Mouse (Mus musculus) gastrocnemius, postnatal 14 days (tissue): ENCODE measurements at regions not wholly inside any gene's neighbourhood (a gene's known extent, or its start where the extent isn't known, plus 50 kb on each side); places are given as distances from the start of the nearest gene placed in this dataset.

Experiments
- DNase-seq: peaks from one replicate; pipeline ENCODE4 v3.0.0; 2021; ENCODE audit warnings: mixed read lengths
- intact Hi-C: fragments of 180-260 bp; cut with DNase I; formaldehyde crosslinking; loops from one replicate; pipeline ENCODE4 v1.15.1; 2025; ENCODE audit warnings: low total_unique reads

DNA sequence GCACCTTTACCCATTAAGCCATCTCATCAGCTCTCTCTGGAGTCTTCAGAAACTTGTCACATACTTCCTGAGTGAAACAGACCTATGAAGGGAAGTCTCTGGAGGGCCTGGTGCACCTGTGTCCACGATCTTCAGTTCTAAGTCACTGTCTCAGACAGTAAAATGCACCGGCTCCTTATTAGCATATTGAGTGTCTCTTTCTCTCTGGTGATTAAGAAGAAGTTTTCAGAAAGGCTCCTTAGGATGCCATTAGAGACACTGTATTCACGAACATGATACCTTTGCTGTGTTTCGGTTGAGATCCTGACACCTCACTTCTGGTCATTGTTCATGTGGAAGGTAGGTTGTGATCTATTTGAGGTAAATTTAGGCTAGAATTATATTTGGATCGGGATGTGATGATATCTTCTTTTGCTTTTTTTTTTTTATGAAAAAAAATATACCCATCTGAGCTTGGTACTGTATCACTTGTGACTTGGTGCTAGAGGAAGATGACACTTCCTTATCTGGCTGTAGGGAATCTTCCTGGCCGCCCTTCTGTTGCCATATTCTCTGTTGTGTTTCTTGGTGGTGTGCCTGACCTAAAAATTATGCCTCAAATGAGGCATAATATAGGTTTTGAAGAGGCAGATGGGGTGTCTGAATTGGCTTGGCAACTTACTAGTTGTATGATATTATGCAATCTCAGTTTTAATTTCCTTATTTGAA, 68.9 kb upstream of the Cdkn2b start:
- DNase-seq: no peak
- intact Hi-C loops: no loop called here

DNA sequence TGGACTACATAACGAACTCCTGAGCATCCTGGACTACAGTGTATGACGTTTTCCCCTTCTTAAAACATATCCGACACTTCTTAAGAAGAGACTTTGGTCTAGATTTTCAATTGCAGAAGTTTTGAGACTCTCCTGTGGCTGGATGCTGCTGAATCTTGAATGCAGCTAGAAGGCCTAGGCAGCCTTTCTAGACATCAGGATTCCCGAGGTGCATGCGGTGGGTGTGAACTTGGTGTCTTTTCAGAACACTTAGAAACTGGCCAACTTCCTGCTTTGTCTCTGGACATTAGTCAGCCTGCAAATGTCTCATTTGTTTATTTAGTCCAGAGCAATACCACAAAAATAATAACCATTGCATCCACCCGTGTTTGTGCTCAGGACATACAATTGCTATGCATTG, 61.8 kb upstream of the Cdkn2b start:
- no peak for DNase-seq
- intact Hi-C loops: no loop called here

DNA sequence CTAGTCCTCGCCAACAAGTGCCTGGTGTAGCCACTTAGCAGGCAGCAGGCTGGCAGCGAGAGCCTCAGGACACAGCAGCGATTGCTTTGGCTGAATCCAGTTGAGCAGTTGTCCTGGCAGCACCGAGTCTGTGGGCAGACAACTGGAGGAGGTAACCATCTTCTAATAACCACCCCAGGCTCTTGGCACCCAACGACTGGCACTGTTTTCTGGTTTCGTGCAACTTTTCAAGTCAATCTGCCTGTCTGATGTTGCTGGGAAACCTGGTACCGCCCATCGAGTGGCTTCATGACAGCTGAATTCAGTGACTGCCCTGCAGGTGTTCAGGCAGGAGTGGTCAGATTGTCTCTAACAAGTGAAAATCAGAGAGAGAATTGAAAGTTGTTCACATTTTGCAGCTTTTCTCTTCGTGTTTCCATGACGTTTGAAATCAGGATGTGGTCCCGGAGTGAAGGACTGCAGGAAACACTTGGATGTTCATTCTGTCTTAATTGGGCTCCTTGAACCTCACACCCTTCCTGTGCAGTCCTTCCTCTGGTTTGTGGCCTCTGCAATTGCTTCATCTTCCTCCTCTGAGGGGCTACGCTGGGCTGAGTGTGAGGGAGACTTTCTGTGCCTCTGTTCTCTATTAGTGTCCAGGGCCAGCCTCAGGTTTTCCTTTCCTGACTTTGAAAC, 58.1 kb upstream of the Cdkn2b start:
- intact Hi-C loops: no loop called here
- DNase-seq: no peak

DNA sequence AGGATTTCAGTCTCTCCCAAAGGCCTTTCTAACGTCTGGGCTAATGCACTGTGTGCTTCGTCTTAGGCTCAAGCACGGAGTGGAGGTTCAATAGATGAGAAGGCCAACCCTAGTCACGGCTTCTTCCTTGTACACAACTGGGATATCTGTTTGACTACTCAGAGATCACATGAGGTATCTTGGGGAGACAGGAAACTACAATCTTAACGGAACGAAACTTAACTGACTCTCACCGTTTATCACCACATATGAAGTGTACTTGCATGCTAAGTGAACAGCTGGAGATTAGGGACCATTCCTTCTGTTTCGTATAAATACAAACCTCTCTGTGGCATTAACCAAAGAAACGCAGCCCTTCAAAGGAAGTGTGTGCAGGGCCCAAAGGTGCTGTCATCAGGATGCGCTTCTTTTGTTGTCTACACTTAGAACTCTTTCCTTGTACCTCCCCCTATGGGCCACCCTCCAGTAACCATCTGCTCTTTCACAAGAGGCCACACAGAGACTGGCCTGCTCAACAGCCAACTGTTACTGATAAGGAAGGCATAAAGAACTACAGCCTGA, 55.8 kb upstream of the Cdkn2b start:
- no peak for DNase-seq

DNA sequence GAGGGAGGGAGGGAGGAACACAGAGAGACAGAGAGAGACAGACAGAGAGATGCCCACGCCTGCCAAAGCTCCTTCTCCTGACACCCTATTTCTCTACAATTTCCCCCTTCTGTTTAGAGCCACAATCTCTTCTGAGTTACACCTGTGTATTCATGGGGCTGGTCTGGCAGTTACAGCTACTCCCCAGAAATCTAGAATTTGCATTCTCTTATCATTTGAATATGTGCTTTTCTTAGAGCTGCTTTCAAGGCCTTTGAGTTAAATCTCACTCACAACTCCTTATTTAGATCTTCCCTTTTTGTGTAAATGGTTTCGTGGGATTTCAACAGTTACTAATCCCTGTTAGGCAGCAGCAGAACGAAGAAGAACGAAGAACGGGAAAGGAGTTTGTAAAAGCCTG, 55.0 kb upstream of the Cdkn2b start:
- DNase-seq: no peak
- intact Hi-C loops: no loop called here

More for the DNA sequence above, 55.8 kb upstream of the Cdkn2b start:
- intact Hi-C loops: no loop called here

DNA sequence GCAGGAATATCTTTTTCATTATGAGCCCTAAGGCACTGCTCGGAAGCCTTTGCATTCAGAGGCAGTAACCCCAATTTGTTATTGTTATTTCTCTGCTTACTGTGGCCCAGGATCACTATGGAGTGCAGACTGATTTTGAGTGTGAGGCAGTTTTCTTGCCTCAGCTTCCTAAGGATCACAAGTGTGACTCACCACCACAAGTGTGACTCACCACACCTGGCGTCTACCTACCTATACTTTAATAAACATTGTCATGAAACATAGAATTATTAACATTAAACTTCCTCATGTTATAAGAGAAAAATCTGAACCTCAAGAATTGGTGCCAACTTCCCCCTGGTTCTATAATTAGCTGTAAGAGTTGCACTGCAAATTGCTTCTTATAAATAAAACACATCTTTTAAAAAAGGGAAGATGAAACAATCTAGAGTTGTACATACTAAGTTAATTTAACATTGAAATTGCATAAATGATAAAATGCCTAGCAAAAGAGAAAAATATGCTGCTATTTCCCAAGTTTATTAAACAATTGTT, 52.4 kb upstream of the Cdkn2b start:
- intact Hi-C loops: no loop called here
- DNase-seq: no peak

DNA sequence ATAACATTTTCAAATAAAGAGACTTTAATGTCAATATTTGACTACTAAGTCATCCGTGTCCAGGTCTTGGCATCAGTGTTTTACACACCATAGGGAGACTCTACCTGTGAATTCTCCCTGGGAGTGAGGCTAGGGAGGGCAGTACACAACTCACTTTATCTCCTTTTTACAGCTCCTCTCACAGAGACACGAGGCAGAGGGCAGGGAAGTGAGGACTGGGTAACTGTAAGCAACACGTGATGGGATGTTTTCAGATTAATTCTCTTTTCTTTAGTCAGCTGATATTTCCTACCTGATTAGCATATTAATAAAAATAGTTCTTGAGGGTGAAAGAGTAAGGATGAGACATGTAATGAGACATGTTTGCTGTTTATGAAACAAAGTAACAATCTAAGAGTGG, 51.8 kb upstream of the Cdkn2b start:
- intact Hi-C loops: no loop called here
- no peak for DNase-seq

DNA sequence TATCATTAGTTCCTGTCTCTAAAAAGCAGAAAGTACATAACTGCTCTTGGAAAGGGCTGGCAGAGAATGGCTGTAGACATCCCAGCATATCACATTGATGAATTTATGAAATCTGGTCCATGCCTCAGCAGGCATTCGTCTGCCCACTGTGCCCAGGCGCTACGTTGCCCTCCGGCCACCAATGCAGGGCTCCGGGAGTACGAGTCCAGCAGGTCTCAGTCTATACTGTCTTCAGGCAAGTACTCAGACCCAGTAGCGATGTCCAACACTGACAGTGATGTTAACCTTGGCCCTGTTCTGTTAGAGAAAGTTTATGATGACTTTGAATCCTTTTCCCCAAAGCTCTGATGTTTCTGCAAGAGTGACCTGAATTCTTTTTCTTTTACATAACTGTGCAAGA, 50.5 kb upstream of the Cdkn2b start:
- intact Hi-C loops: no loop called here
- no peak for DNase-seq
